Mouse (Mus musculus) MEL (cell line): ENCODE data around the gene Gnai2. TPM values are rescaled to one million over a fixed set of nuclear protein-coding genes. Genes with fewer than 3 reads are reported as not detected.

Experiments used
- DNase-seq: peaks from one replicate; pipeline ENCODE4 v3.0.0; 2011; ENCODE audit warnings: low read depth, low spot score
- H3K27ac ChIP-seq: 2 replicates; pipeline ENCODE4 v1.5.1; 2012; ENCODE audit warnings: low read depth, mild to moderate bottlenecking, control low read depth, low read length, moderate library complexity; ENCODE audit not compliant: control insufficient read depth
- H3K27me3 ChIP-seq, 2 experiments: fragments of 150-350 bp in 1 of 2; sonication (generic) in 1 of 2; 2 replicates each; pipeline ENCODE4 v1.6.1; 2012; ENCODE audit warnings: low read length in 2 of 2, mild to moderate bottlenecking in 2 of 2, improper control_type of control experiment in 1 of 2, moderate library complexity in 1 of 2; ENCODE audit not compliant: insufficient read depth in 2 of 2, control insufficient read depth in 1 of 2
- H3K36me3 ChIP-seq, 2 experiments: 2 replicates each; pipeline ENCODE4 v1.6.1; 2012 to 2014; ENCODE audit warnings: low read length in 2 of 2, improper control_type of control experiment in 1 of 2, inconsistent platforms in 1 of 2, mild to moderate bottlenecking in 1 of 2; ENCODE audit not compliant: insufficient read depth in 2 of 2, control insufficient read depth in 1 of 2
- H3K4me1 ChIP-seq, 2 experiments: fragments of 150-350 bp in 1 of 2; sonication (generic) in 1 of 2; 2 replicates each; pipeline ENCODE4 v1.6.1; 2012; ENCODE audit warnings: low read length in 2 of 2, improper control_type of control experiment in 1 of 2, mild to moderate bottlenecking in 1 of 2; ENCODE audit not compliant: insufficient read depth in 2 of 2, control insufficient read depth in 1 of 2
- H3K4me3 ChIP-seq, 2 experiments: fragments of 150-350 bp in 1 of 2; sonication (generic) in 1 of 2; 2 replicates each; pipeline ENCODE4 v1.5.1; 2012; ENCODE audit warnings: low read depth in 2 of 2, low read length in 2 of 2, mild to moderate bottlenecking in 2 of 2, moderate library complexity in 2 of 2, control low read depth in 1 of 2, improper control_type of control experiment in 1 of 2; ENCODE audit not compliant: control insufficient read depth in 1 of 2, insufficient read depth in 1 of 2
- H3K79me2 ChIP-seq: 2 replicates; pipeline ENCODE4 v1.6.1; 2012; ENCODE audit warnings: mild to moderate bottlenecking, low read length, moderate library complexity; ENCODE audit not compliant: control insufficient read depth, poor library complexity, insufficient read depth
- H3K9ac ChIP-seq: 2 replicates; pipeline ENCODE4 v1.6.1; 2012; ENCODE audit warnings: low read depth, mild to moderate bottlenecking, control low read depth, low read length, moderate library complexity; ENCODE audit not compliant: control insufficient read depth, poor library complexity, severe bottlenecking
- H3K9me3 ChIP-seq: fragments of 150-350 bp; sonication (generic); replicated peaks from 2 replicates; pipeline ENCODE4 v1.6.1; 2012; ENCODE audit warnings: mild to moderate bottlenecking, low read length, improper control_type of control experiment, moderate library complexity; ENCODE audit not compliant: insufficient read depth
- BHLHE40 ChIP-seq: IDR thresholded peaks from 2 replicates; pipeline ENCODE4 v1.6.1; 2012; ENCODE audit warnings: low read depth, mild to moderate bottlenecking, inconsistent platforms, low read length, improper control_type of control experiment, borderline replicate concordance
- CTCF ChIP-seq, 3 experiments: IDR thresholded peaks in 2 of 3; conservative IDR thresholded peaks in 1 of 3; 2 replicates each; pipeline ENCODE4 v1.5.1; 2011 to 2012; ENCODE audit warnings: low read length in 3 of 3, low read depth in 2 of 3, mild to moderate bottlenecking in 2 of 3, improper control_type of control experiment in 1 of 3, inconsistent platforms in 1 of 3, mixed read lengths in 1 of 3, moderate library complexity in 1 of 3; ENCODE audit not compliant: control insufficient read depth in 1 of 3, insufficient read depth in 1 of 3, poor library complexity in 1 of 3, severe bottlenecking in 1 of 3
- E2F4 ChIP-seq: IDR thresholded peaks from 2 replicates; pipeline ENCODE4 v1.6.1; 2011; ENCODE audit warnings: low read depth, low read length, improper control_type of control experiment, borderline replicate concordance
- GABPA ChIP-seq: IDR thresholded peaks from 2 replicates; pipeline ENCODE4 v1.6.1; 2012; ENCODE audit warnings: low read depth, mild to moderate bottlenecking, inconsistent platforms, low read length, improper control_type of control experiment, moderate library complexity
- HCFC1 ChIP-seq: IDR thresholded peaks from 2 replicates; pipeline ENCODE4 v1.6.1; 2012; ENCODE audit warnings: low read depth, mild to moderate bottlenecking, inconsistent platforms, low read length, improper control_type of control experiment, moderate library complexity
- KAT2A ChIP-seq: conservative IDR thresholded peaks from 2 replicates; pipeline ENCODE4 v1.6.1; 2012; ENCODE audit warnings: low read depth, low read length, improper control_type of control experiment, inconsistent platforms
- MAX ChIP-seq: IDR thresholded peaks from 2 replicates; pipeline ENCODE4 v1.6.1; 2011; ENCODE audit warnings: low read length, improper control_type of control experiment
- MEF2A ChIP-seq: IDR thresholded peaks from 2 replicates; pipeline ENCODE4 v1.6.1; 2014; ENCODE audit warnings: low read depth, mild to moderate bottlenecking, inconsistent platforms, low read length, improper control_type of control experiment; ENCODE audit not compliant: poor library complexity, insufficient replicate concordance, severe bottlenecking; ENCODE audit errors: extremely low read depth
- MYB ChIP-seq: IDR thresholded peaks from 2 replicates; pipeline ENCODE4 v1.6.1; 2011; ENCODE audit warnings: mild to moderate bottlenecking, low read depth, low read length, improper control_type of control experiment
- MYC ChIP-seq: IDR thresholded peaks from 2 replicates; pipeline ENCODE4 v1.6.1; 2011; ENCODE audit warnings: low read depth, mild to moderate bottlenecking, low read length, improper control_type of control experiment, moderate library complexity
- NRF1 ChIP-seq: IDR thresholded peaks from 2 replicates; pipeline ENCODE4 v1.6.1; 2014; ENCODE audit warnings: low read depth, mild to moderate bottlenecking, inconsistent platforms, low read length, improper control_type of control experiment, moderate library complexity; ENCODE audit not compliant: poor library complexity, insufficient read depth, severe bottlenecking
- POLR2A ChIP-seq, 2 experiments: IDR thresholded peaks; 2 replicates each; pipeline ENCODE4 v1.6.1; 2011 to 2012; ENCODE audit warnings: low read length in 2 of 2, mild to moderate bottlenecking in 2 of 2, control low read depth in 1 of 2, improper control_type of control experiment in 1 of 2, low read depth in 1 of 2, moderate library complexity in 1 of 2; ENCODE audit not compliant: control insufficient read depth in 1 of 2, insufficient read depth in 1 of 2, poor library complexity in 1 of 2
- POLR2AphosphoS2 ChIP-seq: IDR thresholded peaks from 2 replicates; pipeline ENCODE4 v1.6.1; 2011; ENCODE audit warnings: low read length, improper control_type of control experiment
- RAD21 ChIP-seq: IDR thresholded peaks from 2 replicates; pipeline ENCODE4 v1.6.1; 2011; ENCODE audit warnings: mild to moderate bottlenecking, low read depth, low read length, improper control_type of control experiment
- RCOR1 ChIP-seq: IDR thresholded peaks from 2 replicates; pipeline ENCODE4 v1.6.1; 2012; ENCODE audit warnings: low read depth, mild to moderate bottlenecking, inconsistent platforms, low read length, improper control_type of control experiment
- SMC3 ChIP-seq: IDR thresholded peaks from 2 replicates; pipeline ENCODE4 v1.6.1; 2011; ENCODE audit warnings: low read depth, low read length, improper control_type of control experiment
- TAL1 ChIP-seq: IDR thresholded peaks from 2 replicates; pipeline ENCODE4 v1.6.1; 2012; ENCODE audit warnings: mild to moderate bottlenecking, inconsistent platforms, low read length, moderate library complexity, mixed read lengths
- TBP ChIP-seq: IDR thresholded peaks from 2 replicates; pipeline ENCODE4 v1.8.0; 2011; ENCODE audit warnings: low read depth, low read length, improper control_type of control experiment
- UBTF ChIP-seq: IDR thresholded peaks from 2 replicates; pipeline ENCODE4 v1.6.1; 2012; ENCODE audit warnings: low read depth, mild to moderate bottlenecking, inconsistent platforms, low read length, improper control_type of control experiment, moderate library complexity, borderline replicate concordance; ENCODE audit not compliant: insufficient read depth
- USF1 ChIP-seq: IDR thresholded peaks from 2 replicates; pipeline ENCODE4 v1.6.1; 2014; ENCODE audit warnings: low read depth, mild to moderate bottlenecking, inconsistent platforms, low read length, improper control_type of control experiment, moderate library complexity
- ZC3H11A ChIP-seq: IDR thresholded peaks from 2 replicates; pipeline ENCODE4 v1.6.1; 2012; ENCODE audit warnings: low read depth, mild to moderate bottlenecking, inconsistent platforms, low read length, improper control_type of control experiment
- ZKSCAN1 ChIP-seq: IDR thresholded peaks from 2 replicates; pipeline ENCODE4 v1.6.1; 2012; ENCODE audit warnings: low read depth, mild to moderate bottlenecking, inconsistent platforms, low read length, improper control_type of control experiment, moderate library complexity
- polyA plus RNA-seq, 2 experiments: library from polyadenylated mRNA; stranded (reverse) in 1 of 2; unstranded in 1 of 2; fragments of >175 nt in 1 of 2; fragments of >200 nt in 1 of 2; gene quantifications; 2 replicates each; pipeline versions ENCODE4 v1.2.1 to v1.2.4; 2012; ENCODE audit warnings: low replicate concordance in 2 of 2, low read depth in 1 of 2; ENCODE audit not compliant: insufficient read length in 2 of 2, insufficient read depth in 1 of 2, missing spikeins in 1 of 2
- total RNA-seq: library from RNA; depleted of rRNA; stranded (reverse); fragments of 300-350 nt; gene quantifications from 2 replicates; pipeline ENCODE4 v1.2.3, GENCODE M21; 2012

Gnai2 gene
- total and polyA plus RNA-seq, 3 experiments, result 129 to 335 (median 137) TPM

DNA sequence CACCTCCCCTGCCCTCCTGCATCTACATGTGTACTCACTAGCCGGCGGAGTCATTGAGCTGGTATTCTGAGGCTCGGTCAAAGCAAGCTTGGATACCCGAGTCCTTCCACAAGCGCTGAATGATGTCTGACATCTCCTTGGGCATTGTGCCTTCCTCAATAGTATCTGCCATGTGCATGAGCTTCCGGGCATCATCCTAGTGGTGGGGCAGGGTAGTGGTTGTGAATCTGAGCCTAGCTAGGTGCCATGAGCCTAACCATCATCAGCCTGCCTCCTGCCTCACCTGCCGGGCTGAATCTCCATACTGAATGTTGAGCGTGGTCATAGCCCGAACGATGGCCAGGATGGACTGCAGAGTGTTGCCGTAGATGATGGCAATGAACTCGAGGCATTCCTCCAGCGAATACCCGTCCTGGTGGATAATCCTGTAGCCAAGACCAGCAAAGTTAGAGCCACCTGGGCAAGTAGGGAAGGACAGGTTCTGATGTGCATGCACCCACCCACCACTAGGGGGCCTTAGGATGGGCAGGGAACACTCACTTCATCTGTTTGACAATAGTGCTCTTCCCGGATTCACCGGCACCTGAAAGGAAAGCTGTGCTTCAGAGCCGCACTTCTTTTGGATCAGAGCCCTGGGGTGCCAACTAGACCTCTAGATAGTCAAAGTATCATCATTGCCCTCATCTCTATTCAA lies 42.1 kb upstream of the Gnai2 start:
- Histone ChIP-seq H3K27ac (no peak overlapping the region), H3K27me3 (peaks cover 6 to 11% of the 10 kb centered on the region in 2 experiments), H3K36me3 (0 out of 4 replicates have a peak, but pooled peaks cover 0 to 2% of the 10 kb centered on the region in 2 experiments)

DNA sequence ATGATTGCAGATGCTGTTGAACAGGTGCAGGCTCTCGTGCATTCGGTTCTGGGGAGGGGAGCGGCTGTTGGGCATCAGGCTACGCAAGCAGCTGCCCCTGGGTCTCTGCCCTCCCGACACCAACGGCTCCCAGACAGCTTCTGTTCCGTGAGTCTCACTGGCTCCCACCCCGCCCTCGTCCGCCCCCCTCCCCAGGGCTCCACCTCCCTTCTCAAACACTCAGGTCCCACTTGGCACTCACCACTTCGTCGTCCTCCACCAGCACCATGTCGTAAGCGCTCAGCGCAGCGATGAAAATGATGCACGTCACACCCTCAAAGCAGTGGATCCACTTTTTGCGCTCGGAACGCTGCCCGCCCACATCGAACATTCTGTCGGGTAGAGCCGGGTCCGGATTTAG lies 41.1 kb upstream of the Gnai2 start:
- Histone ChIP-seq H3K9ac (peak overlapping the region; percentile 9; the same call in 1 of the 2 replicates), H3K4me3 (peak overlapping the region; percentile 19 to 45; a peak in 2 of 4 replicates)

More for the DNA sequence above, 42.1 kb upstream of the Gnai2 start:
- 0 out of 4 replicates have a peak, but pooled peaks cover 0 to 5% of the 10 kb centered on the region in 2 experiments for H3K4me1 ChIP-seq
- TF ChIP-seq POLR2A (IDR thresholded peaks at IDR 0.05; ENCODE audit: control insufficient read depth in 1 of 2, insufficient read depth in 1 of 2, low read depth in 1 of 2, low read length in 2 of 2, poor library complexity in 1 of 2) (no peak), SMC3 (peak; percentile 39; the same call in 1 of the 2 replicates), MEF2A (no peak), CTCF (IDR thresholded peaks at IDR 0.05 in 2 of 3, conservative IDR thresholded peaks at IDR 0.05 in 1 of 3; ENCODE audit: control insufficient read depth in 1 of 3, insufficient read depth in 1 of 3, low read depth in 2 of 3, low read length in 3 of 3, poor library complexity in 1 of 3, severe bottlenecking in 1 of 3) (peak; percentile 58 to 79 (median 72)), ZKSCAN1 (no peak), KAT2A (no peak)
- TF ChIP-seq, all 39 proteins: peak for 2
- H3K4me3 ChIP-seq, result no peak overlapping the region
- peak; percentile 56 for DNase-seq
- no peaks in the 10 kb centered on the region for H3K79me2 ChIP-seq
- no peaks in the 10 kb centered on the region for H3K9me3 ChIP-seq
- H3K9ac ChIP-seq, result no peak overlapping the region

More for the DNA sequence above, 41.1 kb upstream of the Gnai2 start:
- no peaks in the 10 kb centered on the region for H3K79me2 ChIP-seq
- H3K36me3 ChIP-seq, result 0 out of 4 replicates have a peak, but pooled peaks cover 0 to 2% of the 10 kb centered on the region in 2 experiments
- DNase-seq, result no peak
- H3K27ac ChIP-seq, result no peak overlapping the region
- no peaks in the 10 kb centered on the region for H3K9me3 ChIP-seq
- no peak for TF ChIP-seq POLR2A (IDR thresholded peaks at IDR 0.05; ENCODE audit: control insufficient read depth in 1 of 2, insufficient read depth in 1 of 2, low read depth in 1 of 2, low read length in 2 of 2, poor library complexity in 1 of 2)
- no peak for TF ChIP-seq GABPA
- TF ChIP-seq RAD21, result no peak
- TF ChIP-seq E2F4, result no peak
- TF ChIP-seq BHLHE40, result no peak
- no peak for TF ChIP-seq USF1
- no peak for TF ChIP-seq UBTF
- no peak for TF ChIP-seq MAX
- TF ChIP-seq NRF1, result no peak
- no peak for TF ChIP-seq ZC3H11A
- TF ChIP-seq TBP, result no peak
- no peak for TF ChIP-seq CTCF (IDR thresholded peaks at IDR 0.05 in 2 of 3, conservative IDR thresholded peaks at IDR 0.05 in 1 of 3; ENCODE audit: control insufficient read depth in 1 of 3, insufficient read depth in 1 of 3, low read depth in 2 of 3, low read length in 3 of 3, poor library complexity in 1 of 3, severe bottlenecking in 1 of 3)
- TF ChIP-seq TAL1, result no peak
- TF ChIP-seq POLR2AphosphoS2, result no peak
- TF ChIP-seq SMC3, result no peak
- TF ChIP-seq MYC, result no peak
- TF ChIP-seq MYB, result no peak
- TF ChIP-seq HCFC1, result no peak
- no peak for TF ChIP-seq RCOR1
- peaks cover 9% of the 10 kb centered on the region in 2 experiments for H3K27me3 ChIP-seq
- H3K4me1 ChIP-seq, result 0 out of 4 replicates have a peak, but pooled peaks cover 0 to 5% of the 10 kb centered on the region in 2 experiments
